Mouse (Mus musculus): ENCODE measurements around the gene Atcay.

The Atcay gene

DNA sequence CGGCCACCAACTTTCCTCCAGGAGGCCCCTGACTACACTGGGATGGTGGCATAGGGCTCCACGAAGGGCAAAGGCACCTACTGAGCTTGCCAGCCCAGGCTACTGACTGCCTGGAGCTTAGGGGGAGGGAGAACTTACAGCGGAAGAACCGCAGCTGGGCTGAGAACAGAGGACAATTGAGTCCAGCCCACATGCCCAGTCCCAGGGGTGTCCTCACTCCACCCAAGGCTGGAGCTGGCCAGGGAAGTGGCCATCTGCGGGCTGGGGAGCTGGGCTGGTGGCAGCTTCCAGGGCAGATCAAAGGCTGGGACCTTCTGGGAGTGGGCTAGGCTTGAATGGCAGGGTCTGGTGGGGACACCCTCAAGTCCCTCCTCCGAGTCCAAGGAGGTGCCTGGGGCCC is 75.9 kb downstream of the Atcay start:
- TF ChIP-seq GATA4 (IDR thresholded peaks at IDR 0.05; ENCODE audit: insufficient replicate concordance, low read length) = no peak

Measured in liver, adult (tissue).